Mouse (Mus musculus) lung, postnatal 0 days (tissue): ENCODE measurements around the gene Ppp1r9a. TPM values are rescaled to one million over a fixed set of nuclear protein-coding genes. Genes with fewer than 3 reads are reported as not detected.

Experiments used
- ATAC-seq: fragments of 200-750 bp; cut with Nextera tagmentation; 2 replicates; pipeline ENCODE4 v1.8.0; 2017; ENCODE audit warnings: moderate library complexity
- DNase-seq: peaks from one replicate; pipeline ENCODE4 v3.0.0-alpha.2; 2016; ENCODE audit warnings: low spot score
- H3K27ac ChIP-seq: fragments of 300-500 bp; sonication (generic); 2 replicates; pipeline ENCODE4 v1.5.1; 2014; ENCODE audit warnings: antibody characterized with exemption, mild to moderate bottlenecking, low read length, mixed read lengths
- H3K27me3 ChIP-seq: fragments of 300-500 bp; sonication (generic); replicated peaks from 2 replicates; pipeline ENCODE4 v1.6.1; 2014; ENCODE audit warnings: low read length, mixed read lengths; ENCODE audit not compliant: insufficient read depth
- H3K36me3 ChIP-seq: fragments of 300-500 bp; sonication (generic); 2 replicates; pipeline ENCODE4 v1.6.1; 2014; ENCODE audit warnings: low read length, mixed read lengths; ENCODE audit not compliant: insufficient read depth
- H3K4me1 ChIP-seq: fragments of 300-500 bp; sonication (generic); 2 replicates; pipeline ENCODE4 v1.6.1; 2014; ENCODE audit warnings: antibody characterized with exemption, low read depth, low read length, mixed read lengths; ENCODE audit not compliant: insufficient read depth
- H3K4me2 ChIP-seq: fragments of 300-500 bp; sonication (generic); replicated peaks from 2 replicates; pipeline ENCODE4 v1.6.1; 2014; ENCODE audit warnings: low read depth, mild to moderate bottlenecking, low read length, moderate library complexity, mixed read lengths
- H3K4me3 ChIP-seq: fragments of 300-500 bp; sonication (generic); 2 replicates; pipeline ENCODE4 v1.5.1; 2014; ENCODE audit warnings: low read depth, low read length
- H3K9ac ChIP-seq: fragments of 300-500 bp; sonication (generic); replicated peaks from 2 replicates; pipeline ENCODE4 v1.6.1; 2014; ENCODE audit warnings: low read depth, mild to moderate bottlenecking
- H3K9me3 ChIP-seq: fragments of 300-500 bp; sonication (generic); 2 replicates; pipeline ENCODE4 v1.6.1; 2016; ENCODE audit warnings: low read length, mixed read lengths
- CTCF ChIP-seq: IDR thresholded peaks from 2 replicates; pipeline ENCODE4 v1.5.1; 2016; ENCODE audit warnings: antibody characterized with exemption, mild to moderate bottlenecking
- EP300 ChIP-seq: IDR thresholded peaks from 2 replicates; pipeline ENCODE4 v1.6.1; 2016; ENCODE audit warnings: antibody characterized with exemption, mild to moderate bottlenecking, control low read depth
- WGBS: fragments of 180-500 bp; shearing (Covaris S2); extraction: QIAGEN DNeasy Blood & Tissue Kit; methylation state at CpG from one replicate; pipeline ENCODE4 v1.1.7; 2014; 5-methylcytosine and 5-hydroxymethylcytosine counted together
- polyA plus RNA-seq: library from polyadenylated mRNA; unstranded; fragments of >200 nt; fragmentation: Nextera tagmentation; extraction: Ambion mirVana; gene quantifications from 2 replicates; pipeline ENCODE4 v1.2.1, GENCODE M21; 2015

Gene Ppp1r9a
- polyA plus RNA-seq, 1 experiment from 2014 or later, result 11.2 TPM

GRCm38 (mm10) chr6:5154786-5155185 is 252.1 kb downstream of the Ppp1r9a start:
- no peak overlapping the region for H3K27ac ChIP-seq
- H3K4me1 ChIP-seq, result peaks cover 2% of the 10 kb centered on the region; the same call in 1 of the 2 replicates
- 81% methylated on average over 6 of the region's 6 CpGs for WGBS
- H3K36me3 ChIP-seq, result no peaks in the 10 kb centered on the region
- H3K27me3 ChIP-seq, result no peaks in the 10 kb centered on the region
- H3K9ac ChIP-seq, result no peak overlapping the region
- no peak for TF ChIP-seq CTCF
- TF ChIP-seq EP300, result no peak
- H3K4me2 ChIP-seq, result no peak overlapping the region
- H3K4me3 ChIP-seq, result no peak overlapping the region
- DNase-seq, result no peak
- H3K9me3 ChIP-seq, result no peaks in the 10 kb centered on the region
- ATAC-seq, result no peak

GRCm38 (mm10) chr6:5155313-5155927 is 252.7 kb downstream of the Ppp1r9a start:
- H3K4me3 ChIP-seq, result no peak overlapping the region
- no peaks in the 10 kb centered on the region for H3K36me3 ChIP-seq
- H3K4me1 ChIP-seq, result peaks cover 2% of the 10 kb centered on the region; the same call in 1 of the 2 replicates
- no peak for TF ChIP-seq CTCF
- no peak for TF ChIP-seq EP300
- no peak overlapping the region for H3K4me2 ChIP-seq
- WGBS, result 91% methylated on average over 1 of the region's 1 CpGs
- H3K27ac ChIP-seq, result no peak overlapping the region
- ATAC-seq (no peak), DNase-seq (no peak)
- H3K9me3 ChIP-seq, result no peaks in the 10 kb centered on the region
- H3K27me3 ChIP-seq, result no peaks in the 10 kb centered on the region
- H3K9ac ChIP-seq, result no peak overlapping the region

GRCm38 (mm10) chr6:5156541-5157425 is 254.1 kb downstream of the Ppp1r9a start:
- TF ChIP-seq EP300 (peak; percentile 88), CTCF (no peak)
- peak; percentile 59 for ATAC-seq

GRCm38 (mm10) chr6:5159385-5159791 is 256.7 kb downstream of the Ppp1r9a start:
- Histone ChIP-seq H3K9ac (no peak overlapping the region), H3K27me3 (no peaks in the 10 kb centered on the region), H3K4me2 (no peak overlapping the region), H3K27ac (0 out of 2 replicates have a peak overlapping the region, but pooled peaks have one; percentile 32), H3K9me3 (no peaks in the 10 kb centered on the region), H3K4me1 (no peaks in the 10 kb centered on the region), H3K36me3 (no peaks in the 10 kb centered on the region), H3K4me3 (no peak overlapping the region)
- ATAC-seq (peak; percentile 59), DNase-seq (peak; percentile 48)
- WGBS, result 51% methylated on average over 7 of the region's 7 CpGs
- TF ChIP-seq EP300 (peak; percentile 44), CTCF (no peak)

More at GRCm38 (mm10) chr6:5156541-5157425, 254.1 kb downstream of the Ppp1r9a start:
- Histone ChIP-seq H3K36me3 (no peaks in the 10 kb centered on the region), H3K4me1 (peaks cover 2% of the 10 kb centered on the region; the same call in 1 of the 2 replicates), H3K9ac (no peak overlapping the region), H3K27ac (peak overlapping the region; percentile 21; the same call in 1 of the 2 replicates), H3K9me3 (no peaks in the 10 kb centered on the region), H3K4me3 (no peak overlapping the region), H3K27me3 (no peaks in the 10 kb centered on the region), H3K4me2 (no peak overlapping the region)
- 67% methylated on average over 6 of the region's 6 CpGs for WGBS
- peak; percentile 43 for DNase-seq

- peak; percentile 54 for DNase-seq
Observed at GRCm38 (mm10) chr6:5162052-5162451, 259.3 kb downstream of the Ppp1r9a start.

GRCm38 (mm10) chr6:5163507-5164144 is 260.9 kb downstream of the Ppp1r9a start:
- DNase-seq (no peak), ATAC-seq (no peak)
- H3K27me3 ChIP-seq, result no peaks in the 10 kb centered on the region
- no peak overlapping the region for H3K4me2 ChIP-seq
- no peak overlapping the region for H3K4me3 ChIP-seq
- no peak overlapping the region for H3K9ac ChIP-seq
- H3K36me3 ChIP-seq, result no peaks in the 10 kb centered on the region
- 93% methylated on average over 13 of the region's 14 CpGs for WGBS
- H3K27ac ChIP-seq, result no peak overlapping the region
- H3K4me1 ChIP-seq, result peaks cover 7% of the 10 kb centered on the region
- no peak for TF ChIP-seq CTCF
- no peak for TF ChIP-seq EP300
- no peaks in the 10 kb centered on the region for H3K9me3 ChIP-seq

More at GRCm38 (mm10) chr6:5162052-5162451, 259.3 kb downstream of the Ppp1r9a start:
- TF ChIP-seq EP300 (peak; percentile 20; the same call in 1 of the 2 replicates), CTCF (no peak)
- Histone ChIP-seq H3K27me3 (no peaks in the 10 kb centered on the region), H3K9ac (no peak overlapping the region), H3K27ac (no peak overlapping the region), H3K4me3 (no peak overlapping the region), H3K4me1 (peaks cover 7% of the 10 kb centered on the region), H3K4me2 (no peak overlapping the region), H3K9me3 (no peaks in the 10 kb centered on the region), H3K36me3 (no peaks in the 10 kb centered on the region)
- peak; percentile 64 for ATAC-seq
- WGBS, result 51% methylated on average over 6 of the region's 6 CpGs
